20 mouse cellular contexts compared by ENCODE assay signal in genomic region chr13:103018481-103018880, GRCm38 (mm10).
"Had no signal": no experiment of that assay in that cellular context is flagged by ENCODE, and none has a peak within 500 bp of the region (broad histone marks: within the 10 kb centered on the region; RNA-seq: fewer than 3 reads in every experiment).

No protein-coding gene starts in this region.

- H3K27me3 ChIP-seq: midbrain, embryonic 12.5 days; neural tube, embryonic 13.5 days; stomach, embryonic 15.5 days had no signal

- H3K9me3 ChIP-seq: midbrain, embryonic 10.5 days; midbrain, embryonic 12.5 days; neural tube, embryonic 13.5 days; neural tube, embryonic 15.5 days; stomach, embryonic 15.5 days had no signal

- H3K4me3 ChIP-seq: midbrain, embryonic 10.5 days; midbrain, embryonic 12.5 days; myocyte; neural tube, embryonic 13.5 days; neural tube, embryonic 15.5 days; stomach, embryonic 15.5 days had no signal

- H3K9ac ChIP-seq: liver, embryonic 14.5 days; midbrain, embryonic 12.5 days; neural tube, embryonic 13.5 days; neural tube, embryonic 15.5 days; stomach, embryonic 15.5 days had no signal

- H3K4me1 ChIP-seq: neural tube, embryonic 13.5 days; neural tube, embryonic 15.5 days; stomach, embryonic 15.5 days had no signal

- H3K4me2 ChIP-seq: midbrain, embryonic 12.5 days; neural tube, embryonic 13.5 days; neural tube, embryonic 15.5 days; stomach, embryonic 15.5 days had no signal

- H3K36me3 ChIP-seq: midbrain, embryonic 10.5 days; midbrain, embryonic 12.5 days; neural tube, embryonic 13.5 days; neural tube, embryonic 15.5 days; stomach, embryonic 15.5 days had no signal

- H3K27ac ChIP-seq: liver, embryonic 14.5 days; midbrain, embryonic 10.5 days; midbrain, embryonic 12.5 days; neural tube, embryonic 13.5 days; neural tube, embryonic 15.5 days had no signal

- DNase-seq: lung, adult 2 months; lung, postnatal 14 days; lung, postnatal 4 days; midbrain, embryonic 14.5 days; retina, postnatal 1 day; right cerebral cortex, adult 18-20 months; right cerebral cortex, postnatal 25 days; right cerebral cortex, postnatal 4 days; spleen, adult 18-20 months; thymus, adult 18-20 months; thymus, postnatal 14 days; thymus, postnatal 36 days had no signal

- ATAC-seq: midbrain, embryonic 16.5 days had no signal
